Mouse (Mus musculus): Measurements from ENCODE around the gene Zfp273. TPM values are rescaled to one million over a fixed set of nuclear protein-coding genes. Genes with fewer than 3 reads are reported as not detected.
"Not testable (repeated sequence)": the region's sequence is repeated elsewhere in the genome, so short reads cannot be mapped to it uniquely, and the experiment has no call there.

Gene Zfp273
- polyA plus RNA-seq (2015; fragmentation: Nextera tagmentation; extraction: Ambion mirVana) = 6.9 and 7.1 TPM in 2 replicates

- ATAC-seq (replicated peaks; ENCODE audit: low FRiP score, low read depth) (peak; percentile 96), DNase-seq (ENCODE audit: low spot score) (peak; percentile 95)
- Histone ChIP-seq H3K4me2 (ENCODE audit: low read length) (peak within 1 kb of the TSS; percentile 69), H3K9me3 (replicated peaks; ENCODE audit: low read length) (0 out of 2 replicates have a peak, but pooled peaks cover 2% of the 10 kb centered on the region), H3K27ac (peak within 1 kb of the TSS; percentile 82), H3K9ac (ENCODE audit: low read depth, low read length) (peak within 1 kb of the TSS; percentile 66), H3K27me3 (ENCODE audit: insufficient read depth, low read length) (no peaks in the 10 kb centered on the region), H3K4me3 (replicated peaks; ENCODE audit: low read depth, low read length) (peak within 1 kb of the TSS; percentile 80), H3K36me3 (ENCODE audit: insufficient read depth, low read length) (no peaks in the 10 kb centered on the region), H3K4me1 (replicated peaks; ENCODE audit: insufficient read depth, low read length) (no peaks in the 10 kb centered on the region)
- 4% methylated on average over 31 of the region's 31 CpGs for WGBS
- TF ChIP-seq CTCF (IDR thresholded peaks at IDR 0.05; ENCODE audit: low read depth) = no peak
Measured at GRCm38 (mm10) chr13:67813710-67814660, at the start of gene Zfp273. Zfp273 (plus strand) TSS chr13:67813740.

- H3K4me3 ChIP-seq (replicated peaks; ENCODE audit: low read depth, low read length) = peak within 1 kb of the TSS; percentile 49
- H3K9ac ChIP-seq (ENCODE audit: low read depth, low read length) = peak within 1 kb of the TSS; percentile 46
- H3K4me1 ChIP-seq (replicated peaks; ENCODE audit: insufficient read depth, low read length) = no peaks in the 10 kb centered on the region
- H3K9me3 ChIP-seq (replicated peaks; ENCODE audit: low read length) = no peaks in the 10 kb centered on the region
- ATAC-seq (replicated peaks; ENCODE audit: low FRiP score, low read depth) (peak; percentile 95), DNase-seq (ENCODE audit: low spot score) (peak; percentile 90)
- no peaks in the 10 kb centered on the region for H3K36me3 ChIP-seq (ENCODE audit: insufficient read depth, low read length)
- no peak for TF ChIP-seq CTCF (IDR thresholded peaks at IDR 0.05; ENCODE audit: low read depth)
- H3K4me2 ChIP-seq (ENCODE audit: low read length) = peak within 1 kb of the TSS; percentile 67
- H3K27ac ChIP-seq = no peak within 1 kb of the TSS; the same call in 1 of the 2 replicates
- no peaks in the 10 kb centered on the region for H3K27me3 ChIP-seq (ENCODE audit: insufficient read depth, low read length)
- WGBS = 8% methylated on average over 26 of the region's 26 CpGs
Measured at GRCm38 (mm10) chr13:67779265-67780221, 34.0 kb upstream of the Zfp273 start, which contains the start of gene Zfp493. Zfp493 (plus strand) TSS chr13:67779693.

- H3K36me3 ChIP-seq (ENCODE audit: insufficient read depth, low read length) = no peaks in the 10 kb centered on the region
- WGBS = 91% methylated on average over 10 of the region's 10 CpGs
- no peak for TF ChIP-seq CTCF (IDR thresholded peaks at IDR 0.05; ENCODE audit: low read depth)
- H3K4me2 ChIP-seq (ENCODE audit: low read length) = no peak overlapping the region
- H3K9me3 ChIP-seq (replicated peaks; ENCODE audit: low read length) = no peaks in the 10 kb centered on the region
- DNase-seq (ENCODE audit: low spot score) = no peak
- H3K4me1 ChIP-seq (replicated peaks; ENCODE audit: insufficient read depth, low read length) = no peaks in the 10 kb centered on the region
- H3K27me3 ChIP-seq (ENCODE audit: insufficient read depth, low read length) = no peaks in the 10 kb centered on the region
- no peak for ATAC-seq (replicated peaks; ENCODE audit: low FRiP score, low read depth)
- no peak overlapping the region for H3K27ac ChIP-seq
- no peak overlapping the region for H3K9ac ChIP-seq (ENCODE audit: low read depth, low read length)
- H3K4me3 ChIP-seq (replicated peaks; ENCODE audit: low read depth, low read length) = no peak overlapping the region
Measured at GRCm38 (mm10) chr13:67791921-67792455, 21.6 kb upstream of the Zfp273 start.

GRCm38 (mm10) chr13:67798618-67799017 is 14.9 kb upstream of the Zfp273 start:
- DNase-seq (ENCODE audit: low spot score) (no peak), ATAC-seq (replicated peaks; ENCODE audit: low FRiP score, low read depth) (no peak)
- TF ChIP-seq CTCF (IDR thresholded peaks at IDR 0.05; ENCODE audit: low read depth) = no peak
- Histone ChIP-seq H3K27ac (no peak overlapping the region), H3K4me2 (ENCODE audit: low read length) (no peak overlapping the region), H3K9me3 (replicated peaks; ENCODE audit: low read length) (no peaks in the 10 kb centered on the region), H3K36me3 (ENCODE audit: insufficient read depth, low read length) (no peaks in the 10 kb centered on the region), H3K9ac (ENCODE audit: low read depth, low read length) (no peak overlapping the region), H3K27me3 (ENCODE audit: insufficient read depth, low read length) (no peaks in the 10 kb centered on the region), H3K4me1 (replicated peaks; ENCODE audit: insufficient read depth, low read length) (no peaks in the 10 kb centered on the region), H3K4me3 (replicated peaks; ENCODE audit: low read depth, low read length) (no peak overlapping the region)
- 89% methylated on average over 3 of the region's 3 CpGs for WGBS

GRCm38 (mm10) chr13:67799151-67799550 is 14.4 kb upstream of the Zfp273 start:
- not testable (repeated sequence) for H3K36me3 ChIP-seq (ENCODE audit: insufficient read depth, low read length); H3K9ac ChIP-seq (ENCODE audit: low read depth, low read length); H3K4me2 ChIP-seq (ENCODE audit: low read length); H3K27ac ChIP-seq; H3K9me3 ChIP-seq (replicated peaks; ENCODE audit: low read length); DNase-seq (ENCODE audit: low spot score); H3K4me1 ChIP-seq (replicated peaks; ENCODE audit: insufficient read depth, low read length); ATAC-seq (replicated peaks; ENCODE audit: low FRiP score, low read depth); H3K4me3 ChIP-seq (replicated peaks; ENCODE audit: low read depth, low read length); H3K27me3 ChIP-seq (ENCODE audit: insufficient read depth, low read length)
- WGBS = 86% methylated on average over 3 of the region's 3 CpGs

All from kidney, postnatal 0 days (tissue).